In the genomic region with DNA sequence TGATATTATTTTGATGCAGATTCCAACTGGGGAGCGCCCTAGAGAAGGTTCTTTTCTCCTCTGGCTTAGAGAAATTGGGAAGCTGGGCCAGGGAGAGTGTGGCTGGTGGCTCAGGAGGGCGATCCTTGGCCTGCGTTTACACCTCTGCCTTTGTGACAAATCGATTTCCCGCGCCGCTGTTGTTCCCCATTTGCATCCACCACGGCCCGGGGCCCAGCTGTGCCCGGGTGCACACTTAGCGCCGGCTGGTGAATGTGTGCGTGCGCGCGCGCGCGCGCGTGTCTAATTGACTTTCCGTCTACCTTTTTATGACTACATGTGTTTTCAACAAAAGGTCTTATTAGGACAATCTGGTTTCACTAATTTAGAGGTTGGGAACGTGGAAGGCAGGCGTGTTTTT, we compare ENCODE assay signal across 9 mouse cellular contexts. TPM values are rescaled to one million over a fixed set of nuclear protein-coding genes. Genes with fewer than 3 reads are reported as not detected.
A peak's percentile ranks its signal among the peaks of the same experiment; 100 is the strongest.
DNase-seq lines count a peak whose midpoint lies in the region; ATAC-seq and TF ChIP-seq lines count a peak whose summit lies in the region.
"Had no signal": no experiment of that assay in that cellular context is flagged by ENCODE, and none has a peak within 500 bp of the region (broad histone marks: within the 10 kb centered on the region; RNA-seq: fewer than 3 reads in every experiment).

No protein-coding gene starts in this region.

- no peak for DNase-seq in heart, postnatal 36 days
- peak; percentile 81 for DNase-seq in embryonic facial prominence, embryonic 10.5 days (ENCODE audit: low spot score)
- DNase-seq in intestine, embryonic 14.5 days (ENCODE audit: low spot score), result peak; percentile 62
- no peak for DNase-seq in midbrain, postnatal 0 days (ENCODE audit: low spot score)
- DNase-seq in layer of hippocampus, postnatal 14 days (ENCODE audit: low spot score in 2 of 2), result no peak
- DNase-seq in adrenal gland, postnatal 4 days (ENCODE audit: low spot score in 2 of 2), result no peak
- DNase-seq in left cerebral cortex, adult 2 months (ENCODE audit: extremely low spot score in 1 of 2, low spot score in 2 of 2), result no peak
- DNase-seq: cerebellum, postnatal 36 days had no signal

- H3K9ac ChIP-seq in heart, embryonic 13.5 days, result peak overlapping the region; percentile 28; the same call in 1 of the 2 replicates
- H3K9ac ChIP-seq in intestine, embryonic 14.5 days (ENCODE audit: low read length), result no peak overlapping the region
- H3K9ac ChIP-seq in midbrain, postnatal 0 days (replicated peaks; ENCODE audit: low read length, poor library complexity, severe bottlenecking), result no peak overlapping the region

- peak overlapping the region; percentile 42 for H3K4me3 ChIP-seq in heart, embryonic 13.5 days
- H3K4me3 ChIP-seq in embryonic facial prominence, embryonic 10.5 days, result peak overlapping the region; percentile 72
- peak overlapping the region; percentile 4; the same call in 1 of the 2 replicates for H3K4me3 ChIP-seq in intestine, embryonic 14.5 days (ENCODE audit: low read depth, low read length)
- peak overlapping the region; percentile 9 for H3K4me3 ChIP-seq in midbrain, postnatal 0 days (ENCODE audit: low read depth, low read length)
- no peak overlapping the region for H3K4me3 ChIP-seq in left cerebral cortex, adult 2 months

- ATAC-seq in heart, embryonic 13.5 days (ENCODE audit: extremely low read depth, insufficient number of reproducible peaks, low FRiP score, low TSS enrichment), result no peak
- no peak for ATAC-seq in intestine, embryonic 14.5 days (replicated peaks; ENCODE audit: low FRiP score, low TSS enrichment, low read depth)
- ATAC-seq in midbrain, postnatal 0 days (ENCODE audit: low FRiP score), result no peak

- H3K4me2 ChIP-seq in heart, embryonic 13.5 days, result peak overlapping the region; percentile 97
- H3K4me2 ChIP-seq in intestine, embryonic 14.5 days (ENCODE audit: low read length), result peak overlapping the region; percentile 40
- H3K4me2 ChIP-seq in midbrain, postnatal 0 days (ENCODE audit: low read depth, low read length, poor library complexity, severe bottlenecking), result peak overlapping the region; percentile 45

- H3K4me1 ChIP-seq in heart, embryonic 13.5 days, result peaks cover 27% of the 10 kb centered on the region
- peaks cover 48% of the 10 kb centered on the region for H3K4me1 ChIP-seq in embryonic facial prominence, embryonic 10.5 days
- peaks cover 9% of the 10 kb centered on the region for H3K4me1 ChIP-seq in intestine, embryonic 14.5 days (replicated peaks; ENCODE audit: control insufficient read depth, insufficient read depth, low read length)
- H3K4me1 ChIP-seq in midbrain, postnatal 0 days (ENCODE audit: insufficient read depth, low read length), result peaks cover 11% of the 10 kb centered on the region; the same call in 1 of the 2 replicates

- no peaks in the 10 kb centered on the region for H3K9me3 ChIP-seq in heart, embryonic 13.5 days
- no peaks in the 10 kb centered on the region for H3K9me3 ChIP-seq in embryonic facial prominence, embryonic 10.5 days
- no peaks in the 10 kb centered on the region for H3K9me3 ChIP-seq in intestine, embryonic 14.5 days (ENCODE audit: control insufficient read depth, low read length)
- H3K9me3 ChIP-seq in midbrain, postnatal 0 days (ENCODE audit: low read length), result no peaks in the 10 kb centered on the region

- 11% methylated on average over 24 of the region's 24 CpGs for WGBS in heart, embryonic 13.5 days
- 2% methylated on average over 24 of the region's 24 CpGs for WGBS in embryonic facial prominence, embryonic 10.5 days
- 5% methylated on average over 24 of the region's 24 CpGs for WGBS in intestine, embryonic 14.5 days
- 7% methylated on average over 24 of the region's 24 CpGs for WGBS in midbrain, postnatal 0 days

- TF ChIP-seq CTCF in midbrain, postnatal 0 days (IDR thresholded peaks at IDR 0.05), result no peak
- no peak for TF ChIP-seq CTCF in left cerebral cortex, adult 2 months (IDR thresholded peaks at IDR 0.05)

- H3K27me3 ChIP-seq in heart, embryonic 13.5 days (replicated peaks), result peaks cover 67% of the 10 kb centered on the region
- peaks cover 62% of the 10 kb centered on the region for H3K27me3 ChIP-seq in embryonic facial prominence, embryonic 10.5 days (replicated peaks; ENCODE audit: low read depth, poor library complexity, severe bottlenecking)
- H3K27me3 ChIP-seq in intestine, embryonic 14.5 days (replicated peaks; ENCODE audit: control insufficient read depth, insufficient read depth, low read length), result peaks cover 70% of the 10 kb centered on the region
- H3K27me3 ChIP-seq in midbrain, postnatal 0 days (ENCODE audit: insufficient read depth, low read length), result peaks cover 51% of the 10 kb centered on the region

- no peak overlapping the region for H3K27ac ChIP-seq in heart, embryonic 13.5 days (replicated peaks)
- peak overlapping the region; percentile 99 for H3K27ac ChIP-seq in embryonic facial prominence, embryonic 10.5 days (replicated peaks)
- H3K27ac ChIP-seq in intestine, embryonic 14.5 days (ENCODE audit: low read depth), result no peak overlapping the region
- no peak overlapping the region for H3K27ac ChIP-seq in midbrain, postnatal 0 days (ENCODE audit: low read depth, low read length)
- H3K27ac ChIP-seq in left cerebral cortex, adult 2 months, result no peak overlapping the region

- no peaks in the 10 kb centered on the region for H3K36me3 ChIP-seq in heart, embryonic 13.5 days
- H3K36me3 ChIP-seq in embryonic facial prominence, embryonic 10.5 days (replicated peaks), result peaks cover 33% of the 10 kb centered on the region
- H3K36me3 ChIP-seq in intestine, embryonic 14.5 days (ENCODE audit: control insufficient read depth, insufficient read depth, low read length), result no peaks in the 10 kb centered on the region
- no peaks in the 10 kb centered on the region for H3K36me3 ChIP-seq in midbrain, postnatal 0 days (ENCODE audit: insufficient read depth, low read length)

- intact Hi-C loops in heart, postnatal 36 days (cut with DNase I), result no loop called here
- intact Hi-C loops in left cerebral cortex, adult 2 months (cut with DNase I), result no loop called here

RNA-seq across cellular contexts. Expression of gene Prrx1, which starts 4.9 kb away (rescaled TPM):
- 6.4 and 8.2 TPM in 2 replicates for polyA plus RNA-seq in heart, embryonic 13.5 days (2015; fragmentation: Nextera tagmentation; extraction: Ambion mirVana)
- 10 to 100 TPM; 33.6 to 34.3 TPM for total RNA-seq in heart, postnatal 36 days (2021)
- polyA plus RNA-seq in embryonic facial prominence, embryonic 10.5 days (2016; fragmentation: Nextera tagmentation; extraction: Ambion mirVana), result 128 TPM in 2 replicates
- 1.2 and 2.2 TPM in 2 replicates for polyA plus RNA-seq in intestine, embryonic 14.5 days (2014; fragmentation: Nextera tagmentation; extraction: Ambion mirVana)
- total RNA-seq in midbrain, postnatal 0 days (2014; rRNA removed), result 6.0 and 7.8 TPM in 2 replicates
- 4.2 and 4.3 TPM in 2 replicates for polyA plus RNA-seq in midbrain, postnatal 0 days (2015; fragmentation: Nextera tagmentation; extraction: Ambion mirVana)
- 1 to 10 TPM; 5.9 to 7.1 TPM for total RNA-seq in layer of hippocampus, postnatal 14 days (2021)
- total RNA-seq in adrenal gland, postnatal 4 days (2021), result 10 to 100 TPM; 24.4 to 31.1 TPM
- total RNA-seq in left cerebral cortex, adult 2 months (2021), result 1 to 10 TPM; 4.4 to 6.1 TPM

Comparison
In these comparisons a context has a peak if more than half of its experiments do, and no peak if none do; other contexts are left out.
1. H3K4me2 ChIP-seq: peak in every context shown above with its lines; median percentile 97 in heart, embryonic 13.5 days; 45 in midbrain, postnatal 0 days; 40 in intestine, embryonic 14.5 days.
2. DNase-seq: peak in embryonic facial prominence, embryonic 10.5 days (single experiment) and intestine, embryonic 14.5 days (single experiment); none in heart, postnatal 36 days (0 of 2), midbrain, postnatal 0 days (single experiment), layer of hippocampus, postnatal 14 days (0 of 2), adrenal gland, postnatal 4 days (0 of 2) and left cerebral cortex, adult 2 months (0 of 2).